Mouse (Mus musculus): ENCODE results near the gene Inmt.
"Not testable (repeated sequence)": the region's sequence is repeated elsewhere in the genome, so short reads cannot be mapped to it uniquely, and the experiment has no call there.

Inmt gene

DNA sequence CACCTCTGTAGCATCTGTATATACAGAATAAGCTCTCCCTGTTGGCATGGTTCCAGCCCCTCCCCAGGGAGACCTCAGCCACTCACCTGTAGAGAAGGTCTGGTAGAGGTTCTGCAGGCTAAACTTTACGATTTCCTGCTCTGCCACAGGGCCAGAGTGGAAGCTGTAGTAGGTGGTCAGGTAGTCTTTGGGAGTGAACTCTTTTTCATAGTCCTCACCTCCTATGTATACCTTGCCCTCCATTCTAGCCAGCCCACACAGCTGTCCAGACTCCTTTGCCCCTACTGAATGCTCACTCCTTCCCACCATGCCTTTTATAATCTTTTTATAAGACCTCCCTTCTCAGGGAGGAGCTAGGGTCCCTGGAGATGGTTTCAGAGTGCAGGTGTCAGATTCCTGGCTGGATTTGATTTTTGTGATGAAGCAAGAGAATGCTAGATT lies at the start of gene Inmt:
Gene Inmt (minus strand): TSS at position 303 of the 441 bp plus-strand sequence.
- no peak for DNase-seq (ENCODE audit: low read depth, low spot score)

- no peak for DNase-seq (ENCODE audit: low read depth, low spot score)
Measured at GRCm38 (mm10) chr6:55223986-55224385, 49.1 kb upstream of the Inmt start.

DNA sequence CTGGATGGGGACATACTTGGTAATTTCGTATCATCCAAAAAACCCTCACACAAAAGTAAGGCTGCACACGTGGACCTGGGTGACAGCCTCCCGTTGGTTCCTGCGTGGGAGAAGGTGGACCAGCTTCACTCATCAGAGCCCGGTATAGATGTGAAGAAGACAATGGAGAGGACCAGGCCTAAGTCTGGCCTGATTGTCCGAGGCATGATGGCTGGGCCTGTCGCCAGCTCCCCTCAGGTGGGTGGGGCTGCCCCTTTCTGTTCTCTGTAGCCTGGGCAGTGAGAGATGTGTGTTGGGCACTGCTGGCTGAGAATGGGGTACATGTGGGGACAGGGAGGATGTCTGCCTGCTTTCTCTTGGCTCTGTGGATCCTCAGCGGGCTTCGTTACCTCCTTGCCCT lies 43.4 kb upstream of the Inmt start:
- DNase-seq (ENCODE audit: low read depth, low spot score), result no peak

- DNase-seq (ENCODE audit: low read depth, low spot score), result no peak
Measured at GRCm38 (mm10) chr6:55214541-55214940, 39.7 kb upstream of the Inmt start.

DNA sequence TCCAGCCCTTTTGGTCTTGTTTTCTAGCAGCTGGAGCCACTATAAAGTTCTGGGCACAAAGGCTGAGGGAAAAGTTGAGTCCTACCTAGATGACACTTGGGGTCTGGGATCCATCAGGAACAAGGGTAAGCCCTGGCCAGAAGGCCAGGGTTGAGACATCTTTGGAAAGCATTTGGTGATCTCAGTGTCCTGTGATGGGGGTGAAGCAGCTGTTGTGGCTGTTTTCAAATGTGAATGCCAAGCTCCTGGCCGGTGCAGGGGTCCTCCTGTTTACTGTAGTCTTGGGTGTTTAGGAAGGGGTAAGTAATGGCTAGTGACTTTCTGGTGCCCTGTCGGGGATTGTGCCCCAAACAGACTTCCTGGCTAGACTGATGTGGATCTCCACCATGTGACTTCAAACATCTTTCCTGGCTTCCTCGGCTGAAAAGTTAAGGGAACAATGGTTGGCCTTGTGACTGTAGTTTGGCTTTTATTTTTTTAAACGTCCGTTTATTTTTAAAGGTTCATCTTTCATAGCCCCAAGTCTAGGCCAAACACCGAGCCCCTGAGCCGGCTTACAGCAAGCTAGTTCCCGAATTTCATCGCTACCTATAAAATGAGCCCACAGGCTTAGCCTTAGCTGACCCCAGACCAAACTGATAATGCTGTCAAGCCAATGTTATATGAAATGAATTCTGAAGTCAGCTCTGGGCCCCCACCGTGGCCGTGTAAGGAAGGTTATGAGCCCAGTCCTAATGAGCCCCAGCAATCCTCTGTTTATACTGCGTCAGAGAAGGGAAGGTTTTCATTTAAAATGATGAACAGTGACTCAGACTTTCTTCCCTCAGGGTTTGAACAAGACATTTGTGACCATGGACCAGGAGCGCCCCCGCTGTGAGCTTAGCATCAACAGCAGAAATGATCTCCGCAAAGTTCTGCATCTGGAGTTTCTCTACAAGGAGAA lies 35.9 kb upstream of the Inmt start:
- no peak for DNase-seq (ENCODE audit: low read depth, low spot score)

DNA sequence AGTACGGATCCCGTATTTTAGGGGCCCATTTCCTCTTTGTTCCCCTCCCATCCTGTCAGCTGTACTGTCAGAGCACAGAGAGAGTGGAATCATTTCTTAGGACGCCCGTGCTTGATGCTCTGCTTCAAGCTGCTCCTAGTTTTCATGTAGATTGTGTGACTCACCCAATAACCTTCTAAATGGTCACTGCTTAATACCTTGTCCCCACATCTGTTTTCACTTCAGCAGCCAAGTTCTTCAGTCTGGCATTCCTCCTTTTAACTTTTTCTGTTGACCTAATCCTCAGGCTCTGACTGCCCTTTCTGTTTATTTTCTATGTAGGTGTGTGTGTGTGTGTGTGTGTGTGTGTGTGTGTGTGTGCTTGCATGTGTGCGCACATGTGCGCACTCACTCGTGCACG lies 32.9 kb upstream of the Inmt start:
- DNase-seq (ENCODE audit: low read depth, low spot score), result no peak

DNA sequence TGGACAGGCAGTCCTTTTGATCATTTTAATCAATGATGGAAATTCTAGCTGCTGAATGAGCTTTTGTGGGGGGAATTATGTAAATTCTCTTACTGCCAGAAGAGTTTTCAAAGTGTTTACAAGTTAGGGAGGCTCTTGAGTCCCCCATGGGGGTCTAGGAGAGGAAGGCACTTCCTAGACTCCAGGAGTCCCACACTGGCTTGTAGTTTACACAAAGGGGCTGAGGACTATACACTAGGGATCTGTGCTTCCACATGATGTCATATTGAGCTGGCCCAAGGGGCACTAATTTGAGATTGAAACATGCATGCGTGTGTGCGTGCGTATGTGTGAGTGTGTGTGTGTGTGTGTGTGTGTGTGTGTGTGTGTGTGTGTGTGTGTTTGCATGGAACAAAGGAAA lies 29.1 kb upstream of the Inmt start:
- DNase-seq (ENCODE audit: low read depth, low spot score), result no peak

- no peak for DNase-seq (ENCODE audit: low read depth, low spot score)
Measured at GRCm38 (mm10) chr6:55202913-55203910, 28.4 kb upstream of the Inmt start, which contains the start of gene Mindy4. Gene Mindy4, plus strand, starts transcription at chr6:55203383.

- DNase-seq (ENCODE audit: low read depth, low spot score), result no peak
Measured at GRCm38 (mm10) chr6:55199047-55199446, 24.2 kb upstream of the Inmt start.

GRCm38 (mm10) chr6:55193171-55193570 lies 18.3 kb upstream of the Inmt start:
- DNase-seq (ENCODE audit: low read depth, low spot score), result no peak

- DNase-seq (ENCODE audit: low read depth, low spot score), result no peak
Measured at GRCm38 (mm10) chr6:55191537-55191936, 16.7 kb upstream of the Inmt start.

DNA sequence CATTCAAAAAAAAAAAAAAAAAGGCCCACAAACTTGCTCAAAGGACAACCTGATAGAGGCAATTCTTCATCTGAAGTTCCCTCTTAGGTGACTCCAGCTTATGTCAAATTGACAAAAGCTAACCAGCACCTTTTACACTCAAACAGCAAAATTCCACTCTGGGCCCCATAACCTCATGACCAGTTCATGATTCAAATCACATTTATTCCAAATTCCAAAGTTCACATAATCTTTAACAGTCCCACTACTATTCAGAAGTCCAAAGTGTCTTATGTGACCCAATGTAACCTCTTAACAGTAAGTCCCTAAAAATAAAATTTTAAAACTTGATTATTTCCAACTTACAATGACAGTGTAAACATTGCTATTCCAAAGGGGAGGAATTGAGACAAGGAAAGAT lies 14.6 kb upstream of the Inmt start:
- DNase-seq (ENCODE audit: low read depth, low spot score), result no peak

GRCm38 (mm10) chr6:55187827-55188226 lies 13.0 kb upstream of the Inmt start:
- not testable (repeated sequence) for DNase-seq (ENCODE audit: low read depth, low spot score)

DNA sequence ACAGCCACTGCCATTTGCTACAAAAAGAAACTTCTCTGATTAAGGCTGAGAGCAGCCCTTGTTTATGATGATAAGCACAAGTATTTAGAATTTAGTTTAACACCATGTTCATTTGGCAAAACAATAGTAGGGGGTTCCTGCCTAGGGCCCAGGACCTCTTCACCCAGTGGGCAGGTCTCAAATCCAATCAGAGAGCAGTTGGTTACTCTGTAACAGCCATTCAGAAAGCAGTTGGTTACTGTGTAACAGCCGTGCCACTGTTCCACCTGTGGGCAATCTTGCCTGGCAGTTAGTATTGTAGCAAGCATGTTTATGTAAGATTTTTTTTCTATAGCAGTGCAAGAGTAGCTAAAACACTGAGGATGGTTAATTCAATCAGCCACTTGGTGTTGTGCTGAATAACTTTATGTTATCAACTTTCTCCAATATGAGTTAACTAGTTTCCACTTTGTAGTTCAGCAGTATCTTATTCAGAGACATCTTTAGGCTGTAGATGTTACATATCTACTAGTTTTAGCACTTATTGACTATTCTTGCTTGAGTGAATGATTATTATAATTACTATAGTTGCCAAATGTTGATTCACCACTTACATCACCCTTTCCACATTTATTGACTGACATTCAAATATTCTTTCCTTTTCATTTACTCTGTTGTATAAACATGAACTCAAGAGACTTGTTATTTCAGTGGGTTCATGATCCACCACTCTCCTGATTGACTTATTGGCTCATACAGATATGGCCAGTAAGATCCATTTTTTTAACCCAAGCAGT lies 8.0 kb upstream of the Inmt start:
- DNase-seq (ENCODE audit: low read depth, low spot score), result no peak

DNA sequence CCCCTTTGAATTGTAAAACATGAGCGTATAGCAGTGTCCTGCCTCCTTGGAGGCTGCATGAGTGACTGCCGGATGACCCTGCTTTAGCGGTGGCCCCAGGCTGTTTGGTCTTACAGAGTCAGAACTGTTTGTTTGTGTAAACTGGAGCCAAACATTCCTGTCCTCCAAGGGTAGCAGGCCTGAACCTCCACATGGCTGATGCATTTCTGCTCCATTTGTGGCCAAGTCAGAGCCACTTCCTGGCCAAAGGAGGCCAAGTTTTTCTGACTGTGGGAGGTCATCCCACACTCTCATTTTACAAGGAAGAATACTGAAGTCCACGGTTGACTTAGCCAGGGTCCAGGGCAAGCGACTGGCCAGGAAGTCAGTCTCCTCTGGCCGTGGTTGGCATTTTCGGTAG lies 4.7 kb upstream of the Inmt start:
- DNase-seq (ENCODE audit: low read depth, low spot score), result no peak

DNA sequence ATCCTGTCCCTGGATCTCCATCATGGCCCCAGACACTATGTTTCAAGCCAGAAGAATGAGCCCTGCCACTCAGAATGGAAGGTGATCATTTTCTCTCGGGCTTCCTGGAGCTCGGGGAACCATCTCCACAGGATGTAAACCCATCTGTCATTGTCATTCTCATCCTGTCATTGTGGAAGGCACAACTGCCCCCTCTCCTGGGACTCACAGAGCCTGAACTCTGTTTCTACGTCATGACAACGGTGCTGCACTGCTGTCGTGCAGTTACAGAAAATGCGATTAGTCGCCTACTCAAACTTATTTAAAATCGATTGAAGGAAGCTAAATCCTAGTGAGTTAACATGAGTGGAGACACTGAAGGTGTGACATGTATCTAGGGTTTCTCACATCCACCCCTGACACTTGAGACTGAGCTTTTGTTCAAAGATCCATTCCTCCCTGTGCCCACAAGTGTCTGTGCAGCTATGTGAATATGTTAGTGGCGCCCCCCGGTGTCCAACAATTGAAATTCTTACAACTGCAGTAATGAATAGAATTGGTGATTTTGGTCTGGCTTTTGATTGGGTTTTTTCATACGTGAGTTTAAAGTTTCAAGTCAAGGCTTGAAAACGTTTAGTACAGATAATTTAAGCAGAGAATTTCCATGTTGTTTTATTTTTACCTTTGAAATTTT lies 2.4 kb upstream of the Inmt start:
- peak; percentile 41 for DNase-seq (ENCODE audit: low read depth, low spot score)

- DNase-seq (ENCODE audit: low read depth, low spot score), result no peak
Measured at GRCm38 (mm10) chr6:55175892-55176291, 1.0 kb upstream of the Inmt start.

- DNase-seq (ENCODE audit: low read depth, low spot score), result no peak
Measured at GRCm38 (mm10) chr6:55175456-55175855, 613 bp upstream of the Inmt start.

- DNase-seq (ENCODE audit: low read depth, low spot score), result no peak
Measured at GRCm38 (mm10) chr6:55173941-55174349, 898 bp downstream of the Inmt start.

DNA sequence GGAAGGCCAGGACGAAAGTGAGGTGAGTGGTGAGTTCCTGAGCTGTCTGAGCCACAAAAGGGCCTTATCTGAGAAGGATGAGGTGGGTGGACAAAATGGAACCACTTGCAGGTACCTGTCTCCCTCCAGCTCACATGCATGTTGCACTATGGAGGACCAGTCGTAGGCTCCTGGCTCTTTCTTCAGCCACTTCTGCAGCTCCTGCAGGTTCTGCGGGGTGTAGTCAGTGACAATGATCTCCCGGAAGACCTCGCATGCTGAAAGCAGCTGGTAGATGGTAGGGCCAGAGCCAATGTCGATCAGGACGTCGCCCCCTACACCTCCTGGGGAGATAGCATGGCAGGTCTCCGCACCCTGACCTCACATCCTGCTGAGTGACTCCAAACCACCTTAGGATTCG lies 1.7 kb downstream of the Inmt start:
- DNase-seq (ENCODE audit: low read depth, low spot score), result no peak

- peak; percentile 12 for DNase-seq (ENCODE audit: low read depth, low spot score)
Measured at GRCm38 (mm10) chr6:55171638-55172037, 3.2 kb downstream of the Inmt start.
